Mouse (Mus musculus) erythroblast, embryonic 14.5 days (primary cell): ENCODE data around the gene 1700019N19Rik. TPM values are rescaled to one million over a fixed set of nuclear protein-coding genes. Genes with fewer than 3 reads are reported as not detected.

Experiments used
- H3K27me3 ChIP-seq: 2 replicates; pipeline ENCODE4 v1.6.1; 2012; ENCODE audit warnings: inconsistent platforms; ENCODE audit not compliant: control insufficient read depth
- H3K36me3 ChIP-seq: 2 replicates; pipeline ENCODE4 v1.6.1; 2012; ENCODE audit warnings: mild to moderate bottlenecking, inconsistent platforms; ENCODE audit not compliant: control insufficient read depth
- H3K4me1 ChIP-seq: 2 replicates; pipeline ENCODE4 v1.6.1; 2012; ENCODE audit warnings: inconsistent platforms; ENCODE audit not compliant: control insufficient read depth
- H3K4me3 ChIP-seq: replicated peaks from 2 replicates; pipeline ENCODE3; 2012; ENCODE audit warnings: moderate library complexity, mild to moderate bottlenecking, inconsistent platforms
- H3K9me3 ChIP-seq: 2 replicates; pipeline ENCODE4 v1.6.1; 2012; ENCODE audit warnings: low read length, inconsistent platforms, mixed read lengths; ENCODE audit not compliant: control insufficient read depth
- GATA1 ChIP-seq: IDR thresholded peaks from 2 replicates; pipeline ENCODE4 v1.6.1; 2012; ENCODE audit warnings: low read length, inconsistent platforms, mixed read lengths
- TAL1 ChIP-seq: IDR thresholded peaks from 3 replicates; pipeline ENCODE4 v1.6.1; 2012; ENCODE audit warnings: low read length, inconsistent platforms, mixed read lengths
- polyA plus RNA-seq: library from polyadenylated mRNA; stranded (reverse); fragments of >175 nt; gene quantifications from 2 replicates; pipeline ENCODE4 v1.2.3, GENCODE M21; 2012

Gene 1700019N19Rik
- polyA plus RNA-seq = not detected in 2 replicates

GRCm38 (mm10) chr19:58794284-58794683 lies at the start of gene 1700019N19Rik:
Gene 1700019N19Rik (minus strand): TSS chr19:58794461.
- no peaks in the 10 kb centered on the region; the same call in 1 of the 2 replicates for H3K9me3 ChIP-seq
- TF ChIP-seq TAL1 (no peak), GATA1 (no peak)
- no peaks in the 10 kb centered on the region for H3K27me3 ChIP-seq
- no peak within 1 kb of the TSS for H3K4me3 ChIP-seq
- H3K4me1 ChIP-seq = no peaks in the 10 kb centered on the region
- H3K36me3 ChIP-seq = no peaks in the 10 kb centered on the region

- TF ChIP-seq GATA1 (no peak), TAL1 (no peak)
- Histone ChIP-seq H3K4me3 (no peak overlapping the region), H3K4me1 (no peaks in the 10 kb centered on the region), H3K36me3 (no peaks in the 10 kb centered on the region), H3K27me3 (no peaks in the 10 kb centered on the region), H3K9me3 (peaks cover 8% of the 10 kb centered on the region; the same call in 1 of the 2 replicates)
Observed at GRCm38 (mm10) chr19:58843606-58844005, 49.3 kb upstream of the 1700019N19Rik start.

- Histone ChIP-seq H3K36me3 (no peaks in the 10 kb centered on the region), H3K4me3 (no peak overlapping the region), H3K27me3 (no peaks in the 10 kb centered on the region), H3K4me1 (no peaks in the 10 kb centered on the region), H3K9me3 (peaks cover 4% of the 10 kb centered on the region; the same call in 1 of the 2 replicates)
- TF ChIP-seq GATA1 (no peak), TAL1 (no peak)
Observed at GRCm38 (mm10) chr19:58840721-58841271, 46.5 kb upstream of the 1700019N19Rik start.

- TF ChIP-seq TAL1 = no peak
- TF ChIP-seq GATA1 = no peak
- Histone ChIP-seq H3K27me3 (no peaks in the 10 kb centered on the region), H3K4me3 (no peak overlapping the region), H3K36me3 (no peaks in the 10 kb centered on the region), H3K9me3 (no peaks in the 10 kb centered on the region), H3K4me1 (no peaks in the 10 kb centered on the region)
Observed at GRCm38 (mm10) chr19:58839806-58840205, 45.5 kb upstream of the 1700019N19Rik start.

GRCm38 (mm10) chr19:58839345-58839744 lies 45.1 kb upstream of the 1700019N19Rik start:
- Histone ChIP-seq H3K27me3 (no peaks in the 10 kb centered on the region), H3K4me1 (no peaks in the 10 kb centered on the region)
- TF ChIP-seq TAL1 (no peak), GATA1 (no peak)

GRCm38 (mm10) chr19:58838706-58839105 lies 44.4 kb upstream of the 1700019N19Rik start:
- TF ChIP-seq GATA1 (no peak), TAL1 (no peak)
- H3K4me3 ChIP-seq = no peak overlapping the region
- H3K27me3 ChIP-seq = no peaks in the 10 kb centered on the region
- no peaks in the 10 kb centered on the region for H3K9me3 ChIP-seq
- H3K36me3 ChIP-seq = no peaks in the 10 kb centered on the region
- no peaks in the 10 kb centered on the region for H3K4me1 ChIP-seq

More at GRCm38 (mm10) chr19:58839345-58839744, 45.1 kb upstream of the 1700019N19Rik start:
- Histone ChIP-seq H3K4me3 (no peak overlapping the region), H3K36me3 (no peaks in the 10 kb centered on the region), H3K9me3 (no peaks in the 10 kb centered on the region)

- TF ChIP-seq TAL1 (no peak), GATA1 (no peak)
- no peaks in the 10 kb centered on the region for H3K36me3 ChIP-seq
- H3K4me3 ChIP-seq = no peak overlapping the region
- no peaks in the 10 kb centered on the region for H3K4me1 ChIP-seq
- H3K27me3 ChIP-seq = no peaks in the 10 kb centered on the region
- no peaks in the 10 kb centered on the region for H3K9me3 ChIP-seq
Observed at GRCm38 (mm10) chr19:58833639-58834180, 39.4 kb upstream of the 1700019N19Rik start.

GRCm38 (mm10) chr19:58832988-58833387 lies 38.7 kb upstream of the 1700019N19Rik start:
- Histone ChIP-seq H3K36me3 (no peaks in the 10 kb centered on the region), H3K4me3 (no peak overlapping the region)
- TF ChIP-seq GATA1 (no peak), TAL1 (no peak)

GRCm38 (mm10) chr19:58831280-58831922 lies 37.1 kb upstream of the 1700019N19Rik start:
- Histone ChIP-seq H3K4me3 (no peak overlapping the region), H3K36me3 (no peaks in the 10 kb centered on the region), H3K27me3 (no peaks in the 10 kb centered on the region), H3K9me3 (no peaks in the 10 kb centered on the region), H3K4me1 (no peaks in the 10 kb centered on the region)
- TF ChIP-seq GATA1 (no peak), TAL1 (no peak)

More at GRCm38 (mm10) chr19:58832988-58833387, 38.7 kb upstream of the 1700019N19Rik start:
- no peaks in the 10 kb centered on the region for H3K9me3 ChIP-seq
- no peaks in the 10 kb centered on the region for H3K27me3 ChIP-seq
- H3K4me1 ChIP-seq = no peaks in the 10 kb centered on the region
